Mouse (Mus musculus): ENCODE data around the gene Arvcf. TPM values are rescaled to one million over a fixed set of nuclear protein-coding genes. Genes with fewer than 3 reads are reported as not detected.

Gene Arvcf
- total and polyA plus RNA-seq, 3 experiments, result 9.1 to 14.5 TPM; not detected in 1

DNA sequence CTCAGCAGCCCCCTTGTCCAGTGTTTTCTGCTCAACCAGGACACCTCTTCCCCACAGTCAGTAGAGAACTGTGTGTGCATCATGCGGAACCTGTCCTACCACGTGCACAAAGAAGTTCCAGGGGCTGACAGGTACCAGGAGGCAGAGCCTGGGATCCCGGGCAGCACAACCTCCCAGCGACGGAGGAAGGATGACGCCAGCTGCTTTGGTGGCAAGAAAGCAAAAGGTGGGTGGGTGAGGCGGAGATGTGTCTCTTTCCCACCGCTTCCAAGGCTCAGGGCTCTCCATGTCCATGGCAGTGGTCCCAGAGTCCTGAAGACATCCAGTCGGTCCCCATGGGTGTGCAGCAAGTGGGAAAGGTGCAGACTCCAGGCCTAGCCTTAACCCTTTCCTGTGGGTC, 52.0 kb downstream of the Arvcf start:
- H3K4me3 ChIP-seq (ENCODE audit: control insufficient read depth in 1 of 2, insufficient read depth in 1 of 2, low read depth in 2 of 2, low read length in 2 of 2), result no peak overlapping the region
- H3K9ac ChIP-seq (ENCODE audit: control insufficient read depth, low read depth, low read length, poor library complexity, severe bottlenecking), result no peak overlapping the region
- TF ChIP-seq RCOR1 (IDR thresholded peaks at IDR 0.05; ENCODE audit: low read depth, low read length) (no peak), JUND (IDR thresholded peaks at IDR 0.05; ENCODE audit: low read depth, low read length) (no peak), MAX (IDR thresholded peaks at IDR 0.05; ENCODE audit: low read length) (no peak), GATA1 (IDR thresholded peaks at IDR 0.05; ENCODE audit: low read depth, low read length) (no peak), POLR2A (IDR thresholded peaks at IDR 0.05; ENCODE audit: control insufficient read depth in 1 of 2, insufficient read depth in 1 of 2, low read depth in 1 of 2, low read length in 2 of 2, poor library complexity in 1 of 2) (no peak)
- no peak overlapping the region for H3K27ac ChIP-seq (ENCODE audit: control insufficient read depth, low read depth, low read length)
- H3K4me1 ChIP-seq (ENCODE audit: control insufficient read depth in 1 of 2, insufficient read depth in 2 of 2, low read length in 2 of 2), result no peaks in the 10 kb centered on the region
- DNase-seq (ENCODE audit: low read depth, low spot score), result no peak
- H3K9me3 ChIP-seq (replicated peaks; ENCODE audit: insufficient read depth, low read length), result no peaks in the 10 kb centered on the region
- H3K27me3 ChIP-seq (ENCODE audit: control insufficient read depth in 1 of 2, insufficient read depth in 2 of 2, low read length in 2 of 2), result no peaks in the 10 kb centered on the region
- H3K36me3 ChIP-seq (ENCODE audit: control insufficient read depth in 1 of 2, insufficient read depth in 2 of 2, low read length in 2 of 2), result no peaks in the 10 kb centered on the region; a peak in 1 of 4 replicates
- H3K79me2 ChIP-seq (ENCODE audit: control insufficient read depth, insufficient read depth, low read length, poor library complexity), result no peaks in the 10 kb centered on the region

GRCm38 (mm10) chr16:18400472-18401216, 52.7 kb downstream of the Arvcf start:
- Histone ChIP-seq H3K27me3 (ENCODE audit: control insufficient read depth in 1 of 2, insufficient read depth in 2 of 2, low read length in 2 of 2) (no peaks in the 10 kb centered on the region), H3K79me2 (ENCODE audit: control insufficient read depth, insufficient read depth, low read length, poor library complexity) (no peaks in the 10 kb centered on the region), H3K9ac (ENCODE audit: control insufficient read depth, low read depth, low read length, poor library complexity, severe bottlenecking) (no peak overlapping the region), H3K27ac (ENCODE audit: control insufficient read depth, low read depth, low read length) (no peak overlapping the region), H3K9me3 (replicated peaks; ENCODE audit: insufficient read depth, low read length) (no peaks in the 10 kb centered on the region), H3K4me1 (ENCODE audit: control insufficient read depth in 1 of 2, insufficient read depth in 2 of 2, low read length in 2 of 2) (peaks cover 0 to 5% of the 10 kb centered on the region in 2 experiments; a peak in 2 of 4 replicates), H3K4me3 (ENCODE audit: control insufficient read depth in 1 of 2, insufficient read depth in 1 of 2, low read depth in 2 of 2, low read length in 2 of 2) (no peak overlapping the region), H3K36me3 (ENCODE audit: control insufficient read depth in 1 of 2, insufficient read depth in 2 of 2, low read length in 2 of 2) (peaks cover 0 to 3% of the 10 kb centered on the region in 2 experiments; a peak in 3 of 4 replicates)
- no peak for DNase-seq (ENCODE audit: low read depth, low spot score)
- TF ChIP-seq JUND (IDR thresholded peaks at IDR 0.05; ENCODE audit: low read depth, low read length) (no peak), UBTF (IDR thresholded peaks at IDR 0.05; ENCODE audit: borderline replicate concordance, insufficient read depth, low read depth, low read length) (no peak), MYC (IDR thresholded peaks at IDR 0.05; ENCODE audit: low read depth, low read length) (no peak), ZNF384 (IDR thresholded peaks at IDR 0.05; ENCODE audit: low read depth, low read length) (no peak), MXI1 (IDR thresholded peaks at IDR 0.05; ENCODE audit: low read depth, low read length) (no peak), NELFE (IDR thresholded peaks at IDR 0.05; ENCODE audit: low read depth, low read length) (no peak), POLR2A (IDR thresholded peaks at IDR 0.05; ENCODE audit: control insufficient read depth in 1 of 2, insufficient read depth in 1 of 2, low read depth in 1 of 2, low read length in 2 of 2, poor library complexity in 1 of 2) (no peak), GATA1 (IDR thresholded peaks at IDR 0.05; ENCODE audit: low read depth, low read length) (no peak), ZKSCAN1 (IDR thresholded peaks at IDR 0.05; ENCODE audit: low read depth, low read length) (no peak), USF1 (IDR thresholded peaks at IDR 0.05; ENCODE audit: low read depth, low read length) (no peak)

- no peak overlapping the region for H3K9ac ChIP-seq (ENCODE audit: control insufficient read depth, low read depth, low read length, poor library complexity, severe bottlenecking)
- H3K27me3 ChIP-seq (ENCODE audit: control insufficient read depth in 1 of 2, insufficient read depth in 2 of 2, low read length in 2 of 2), result no peaks in the 10 kb centered on the region
- no peaks in the 10 kb centered on the region for H3K79me2 ChIP-seq (ENCODE audit: control insufficient read depth, insufficient read depth, low read length, poor library complexity)
- H3K9me3 ChIP-seq (replicated peaks; ENCODE audit: insufficient read depth, low read length), result no peaks in the 10 kb centered on the region
- H3K27ac ChIP-seq (ENCODE audit: control insufficient read depth, low read depth, low read length), result no peak overlapping the region
- no peak for DNase-seq (ENCODE audit: low read depth, low spot score)
- peaks cover 4 to 8% of the 10 kb centered on the region in 2 experiments for H3K36me3 ChIP-seq (ENCODE audit: control insufficient read depth in 1 of 2, insufficient read depth in 2 of 2, low read length in 2 of 2)
- no peak overlapping the region for H3K4me3 ChIP-seq (ENCODE audit: control insufficient read depth in 1 of 2, insufficient read depth in 1 of 2, low read depth in 2 of 2, low read length in 2 of 2)
- peaks cover 0 to 9% of the 10 kb centered on the region in 2 experiments; a peak in 2 of 4 replicates for H3K4me1 ChIP-seq (ENCODE audit: control insufficient read depth in 1 of 2, insufficient read depth in 2 of 2, low read length in 2 of 2)
- TF ChIP-seq MYB (IDR thresholded peaks at IDR 0.05; ENCODE audit: low read depth, low read length) (no peak), ETS1 (IDR thresholded peaks at IDR 0.05; ENCODE audit: low read depth, low read length) (no peak), SMC3 (IDR thresholded peaks at IDR 0.05; ENCODE audit: low read depth, low read length) (no peak), CHD2 (IDR thresholded peaks at IDR 0.05; ENCODE audit: low read length) (no peak), POLR2A (IDR thresholded peaks at IDR 0.05; ENCODE audit: control insufficient read depth in 1 of 2, insufficient read depth in 1 of 2, low read depth in 1 of 2, low read length in 2 of 2, poor library complexity in 1 of 2) (no peak), MYC (IDR thresholded peaks at IDR 0.05; ENCODE audit: low read depth, low read length) (no peak), TAL1 (IDR thresholded peaks at IDR 0.05; ENCODE audit: low read length) (no peak), NRF1 (IDR thresholded peaks at IDR 0.05; ENCODE audit: insufficient read depth, low read depth, low read length, poor library complexity, severe bottlenecking) (no peak), RCOR1 (IDR thresholded peaks at IDR 0.05; ENCODE audit: low read depth, low read length) (no peak), MAFK (IDR thresholded peaks at IDR 0.05; ENCODE audit: borderline replicate concordance, low read depth, low read length) (no peak)
These were observed 55.3 kb downstream of the Arvcf start for GRCm38 (mm10) chr16:18403285-18403684.

All from MEL (cell line).